Mouse (Mus musculus): Measurements from ENCODE around the gene Serpinb1b. TPM values are rescaled to one million over a fixed set of nuclear protein-coding genes. Genes with fewer than 3 reads are reported as not detected.

Gene Serpinb1b
- polyA plus RNA-seq, 1 experiment from 2014 or later = not detected

- Histone ChIP-seq H3K4me3 (no peak overlapping the region), H3K4me2 (replicated peaks) (no peak overlapping the region), H3K9me3 (no peaks in the 10 kb centered on the region), H3K4me1 (no peaks in the 10 kb centered on the region), H3K9ac (no peak overlapping the region), H3K36me3 (no peaks in the 10 kb centered on the region), H3K27ac (no peak overlapping the region), H3K27me3 (replicated peaks) (no peaks in the 10 kb centered on the region)
- WGBS = 80% methylated on average over 3 of the region's 3 CpGs
- ATAC-seq (ENCODE audit: low FRiP score, low read depth) = no peak
Observed at GRCm38 (mm10) chr13:33076247-33076646, 2.1 kb upstream of the Serpinb1b start.

GRCm38 (mm10) chr13:33077026-33077685 lies 1.2 kb upstream of the Serpinb1b start:
- no peaks in the 10 kb centered on the region for H3K36me3 ChIP-seq
- H3K4me1 ChIP-seq = no peaks in the 10 kb centered on the region
- H3K27me3 ChIP-seq (replicated peaks) = no peaks in the 10 kb centered on the region
- no peak overlapping the region for H3K4me3 ChIP-seq
- no peak overlapping the region for H3K4me2 ChIP-seq (replicated peaks)
- H3K27ac ChIP-seq = no peak overlapping the region
- H3K9me3 ChIP-seq = no peaks in the 10 kb centered on the region
- no peak overlapping the region for H3K9ac ChIP-seq
- WGBS = 92% methylated on average over 10 of the region's 10 CpGs
- ATAC-seq (ENCODE audit: low FRiP score, low read depth) = no peak

DNA sequence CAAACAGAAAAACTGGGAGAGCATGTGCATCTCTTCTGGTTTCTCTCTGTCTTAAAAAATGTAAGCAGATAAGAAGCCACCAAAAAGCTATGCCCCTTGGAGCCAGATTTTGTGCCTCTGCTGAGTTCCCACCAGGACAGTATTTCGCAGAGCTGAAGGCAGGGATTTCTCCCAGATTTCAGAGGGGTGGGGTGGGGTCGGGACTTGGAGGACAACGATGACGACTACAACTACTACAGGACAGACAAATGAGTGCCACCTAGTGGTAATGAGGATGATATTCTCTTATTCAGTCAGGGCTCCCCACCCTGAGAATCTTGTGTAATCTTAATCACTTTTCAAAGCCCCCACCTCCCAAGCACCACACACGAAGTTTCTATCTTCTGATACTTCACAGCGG lies 1.0 kb downstream of the Serpinb1b start:
- Histone ChIP-seq H3K27me3 (replicated peaks) (no peaks in the 10 kb centered on the region), H3K36me3 (no peaks in the 10 kb centered on the region), H3K4me1 (no peaks in the 10 kb centered on the region), H3K4me2 (replicated peaks) (no peak overlapping the region; the same call in 1 of the 2 replicates), H3K27ac (no peak overlapping the region), H3K4me3 (no peak overlapping the region), H3K9me3 (no peaks in the 10 kb centered on the region), H3K9ac (no peak overlapping the region)
- 33% methylated on average over 6 of the region's 6 CpGs for WGBS
- no peak for ATAC-seq (ENCODE audit: low FRiP score, low read depth)

DNA sequence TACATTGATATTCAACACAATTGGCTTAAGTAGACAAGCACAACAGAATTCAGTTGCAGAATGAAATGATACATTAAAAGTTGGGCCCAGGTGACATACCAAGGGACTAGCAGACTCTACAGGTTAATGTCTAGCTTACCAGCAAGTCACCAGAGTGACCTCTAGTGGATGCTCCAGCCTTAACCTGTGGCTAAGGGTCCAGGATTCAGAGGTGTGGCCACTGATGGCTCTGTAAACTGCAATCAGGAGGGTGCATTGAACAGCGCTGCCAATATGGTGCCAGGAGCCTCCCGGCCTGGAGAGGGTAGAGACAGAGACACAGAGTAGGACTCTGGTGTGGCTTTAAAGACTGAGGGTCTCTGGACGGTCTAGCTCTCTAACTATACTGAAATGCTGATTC lies 2.0 kb downstream of the Serpinb1b start:
- no peaks in the 10 kb centered on the region for H3K27me3 ChIP-seq (replicated peaks)
- 26% methylated on average over 3 of the region's 3 CpGs for WGBS
- no peak for ATAC-seq (ENCODE audit: low FRiP score, low read depth)
- no peaks in the 10 kb centered on the region for H3K4me1 ChIP-seq
- no peaks in the 10 kb centered on the region for H3K9me3 ChIP-seq
- no peak overlapping the region for H3K4me3 ChIP-seq
- no peak overlapping the region for H3K27ac ChIP-seq
- no peak overlapping the region for H3K9ac ChIP-seq
- no peaks in the 10 kb centered on the region for H3K36me3 ChIP-seq
- no peak overlapping the region for H3K4me2 ChIP-seq (replicated peaks)

- Histone ChIP-seq H3K27ac (no peak overlapping the region), H3K27me3 (replicated peaks) (no peaks in the 10 kb centered on the region), H3K4me2 (replicated peaks) (no peak overlapping the region), H3K4me1 (no peaks in the 10 kb centered on the region), H3K9me3 (peaks cover 6% of the 10 kb centered on the region; the same call in 1 of the 2 replicates), H3K4me3 (no peak overlapping the region), H3K9ac (no peak overlapping the region), H3K36me3 (no peaks in the 10 kb centered on the region)
- 63% methylated on average over 2 of the region's 2 CpGs for WGBS
- no peak for ATAC-seq (ENCODE audit: low FRiP score, low read depth)
Observed at GRCm38 (mm10) chr13:33083834-33084233, 5.5 kb downstream of the Serpinb1b start.

DNA sequence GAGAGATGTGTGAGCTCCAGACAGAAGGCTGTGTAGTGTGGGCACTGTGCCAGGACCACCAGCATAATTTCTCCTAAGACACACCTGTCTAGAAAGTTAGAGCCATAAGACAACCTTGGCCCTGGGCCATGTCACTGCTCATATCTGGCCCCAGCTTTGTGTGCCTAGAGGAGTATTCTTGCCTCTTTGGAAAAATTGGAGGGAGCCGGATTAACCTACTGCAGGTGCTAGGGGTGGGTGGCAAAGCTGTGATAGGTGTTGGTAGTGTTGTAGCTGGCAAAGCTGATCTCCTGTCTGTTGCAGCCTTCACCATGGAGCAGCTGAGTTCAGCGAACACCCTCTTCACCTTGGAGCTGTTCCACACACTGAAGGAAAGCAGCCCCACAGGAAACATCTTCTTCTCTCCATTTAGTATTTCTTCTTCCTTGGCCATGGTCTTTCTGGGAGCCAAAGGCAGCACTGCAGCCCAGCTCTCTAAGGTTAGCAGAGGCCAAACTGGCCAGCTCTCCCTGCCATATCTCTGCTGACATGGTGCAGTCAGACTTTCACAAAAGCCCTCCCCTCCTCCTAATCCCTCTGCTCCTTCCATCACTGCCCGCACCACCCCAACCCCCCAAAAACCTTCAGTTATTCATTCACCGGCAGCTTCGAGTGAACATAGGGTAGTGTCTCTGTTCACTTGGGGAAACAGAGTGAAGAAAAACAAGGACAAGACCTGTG lies 6.8 kb downstream of the Serpinb1b start:
- Histone ChIP-seq H3K36me3 (no peaks in the 10 kb centered on the region), H3K4me3 (no peak overlapping the region), H3K9me3 (peaks cover 6% of the 10 kb centered on the region; the same call in 1 of the 2 replicates), H3K27me3 (replicated peaks) (no peaks in the 10 kb centered on the region), H3K9ac (no peak overlapping the region), H3K4me2 (replicated peaks) (no peak overlapping the region), H3K4me1 (no peaks in the 10 kb centered on the region), H3K27ac (no peak overlapping the region)
- ATAC-seq (ENCODE audit: low FRiP score, low read depth) = no peak
- 79% methylated on average over 5 of the region's 5 CpGs for WGBS

DNA sequence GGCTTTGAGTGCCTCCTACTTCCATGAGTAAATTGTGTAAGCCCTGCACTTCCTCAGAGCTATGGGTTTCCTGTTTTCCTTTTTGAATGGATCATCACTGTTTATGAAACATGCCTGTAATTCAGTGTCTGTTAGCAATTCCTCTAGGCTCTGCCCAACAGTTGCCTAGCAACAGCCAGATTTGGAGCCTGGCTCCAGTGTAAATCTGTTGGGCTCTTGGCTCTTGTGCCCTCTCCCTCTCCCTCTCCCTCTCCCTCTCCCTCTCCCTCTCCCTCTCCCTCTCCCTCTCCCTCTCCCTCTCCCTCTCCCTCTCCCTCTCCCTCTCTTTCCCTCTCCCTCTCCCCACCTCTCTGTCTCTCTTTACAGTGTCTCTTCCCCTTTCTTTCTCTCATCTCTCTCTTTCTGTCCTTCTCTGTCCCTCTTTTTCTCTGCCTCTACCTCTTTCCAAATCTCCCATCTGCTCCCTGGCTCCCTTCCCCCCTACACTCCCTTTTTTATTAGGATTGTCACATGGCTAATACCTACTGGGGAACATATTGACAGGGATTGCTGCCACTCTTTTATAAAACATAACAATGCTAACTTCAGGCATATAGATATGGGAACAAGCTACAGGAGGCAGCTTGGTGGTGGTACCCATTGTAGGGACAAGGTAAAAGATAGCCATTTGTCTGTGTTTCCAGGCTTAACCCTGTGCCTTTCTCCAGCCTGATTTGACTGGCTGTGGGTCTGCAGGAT lies 7.5 kb downstream of the Serpinb1b start:
- H3K27me3 ChIP-seq (replicated peaks) = no peaks in the 10 kb centered on the region
- no peak overlapping the region for H3K27ac ChIP-seq
- no peak overlapping the region for H3K4me3 ChIP-seq
- no peak overlapping the region for H3K4me2 ChIP-seq (replicated peaks)
- no peak for ATAC-seq (ENCODE audit: low FRiP score, low read depth)
- H3K4me1 ChIP-seq = no peaks in the 10 kb centered on the region
- peaks cover 6% of the 10 kb centered on the region; the same call in 1 of the 2 replicates for H3K9me3 ChIP-seq
- H3K9ac ChIP-seq = no peak overlapping the region
- H3K36me3 ChIP-seq = no peaks in the 10 kb centered on the region

DNA sequence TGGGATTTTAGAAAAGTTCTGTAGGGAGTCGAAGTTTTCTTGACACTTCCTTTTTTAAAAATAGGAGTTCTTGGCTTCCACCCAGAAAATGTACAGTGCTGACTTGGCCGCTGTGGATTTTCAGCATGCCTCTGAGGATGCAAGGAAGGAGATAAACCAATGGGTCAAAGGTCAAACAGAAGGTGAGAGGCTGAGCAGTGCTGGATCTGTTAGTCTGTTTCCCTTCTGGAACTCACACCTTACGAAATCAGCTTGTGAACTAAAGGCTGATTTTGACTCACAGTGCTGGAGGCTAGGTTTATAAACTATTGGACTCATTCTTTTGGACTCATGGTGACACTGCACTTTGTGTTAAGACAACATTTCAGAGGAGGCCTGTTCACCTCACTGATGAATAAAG lies 11.2 kb downstream of the Serpinb1b start:
- ATAC-seq (ENCODE audit: low FRiP score, low read depth) = no peak
- Histone ChIP-seq H3K4me3 (no peak overlapping the region), H3K9me3 (peaks cover 6% of the 10 kb centered on the region; the same call in 1 of the 2 replicates), H3K4me1 (no peaks in the 10 kb centered on the region), H3K9ac (no peak overlapping the region), H3K27ac (no peak overlapping the region), H3K4me2 (replicated peaks) (no peak overlapping the region), H3K36me3 (no peaks in the 10 kb centered on the region), H3K27me3 (replicated peaks) (no peaks in the 10 kb centered on the region)
- 89% methylated on average over 3 of the region's 3 CpGs for WGBS

GRCm38 (mm10) chr13:33090546-33090945 lies 12.2 kb downstream of the Serpinb1b start:
- H3K27me3 ChIP-seq (replicated peaks) = no peaks in the 10 kb centered on the region
- H3K27ac ChIP-seq = no peak overlapping the region
- H3K9ac ChIP-seq = no peak overlapping the region
- no peaks in the 10 kb centered on the region for H3K4me1 ChIP-seq
- no peak for ATAC-seq (ENCODE audit: low FRiP score, low read depth)
- no peaks in the 10 kb centered on the region for H3K36me3 ChIP-seq
- WGBS = 84% methylated on average over 1 of the region's 1 CpGs
- no peak overlapping the region for H3K4me3 ChIP-seq
- H3K4me2 ChIP-seq (replicated peaks) = no peak overlapping the region
- H3K9me3 ChIP-seq = peaks cover 6% of the 10 kb centered on the region; the same call in 1 of the 2 replicates

DNA sequence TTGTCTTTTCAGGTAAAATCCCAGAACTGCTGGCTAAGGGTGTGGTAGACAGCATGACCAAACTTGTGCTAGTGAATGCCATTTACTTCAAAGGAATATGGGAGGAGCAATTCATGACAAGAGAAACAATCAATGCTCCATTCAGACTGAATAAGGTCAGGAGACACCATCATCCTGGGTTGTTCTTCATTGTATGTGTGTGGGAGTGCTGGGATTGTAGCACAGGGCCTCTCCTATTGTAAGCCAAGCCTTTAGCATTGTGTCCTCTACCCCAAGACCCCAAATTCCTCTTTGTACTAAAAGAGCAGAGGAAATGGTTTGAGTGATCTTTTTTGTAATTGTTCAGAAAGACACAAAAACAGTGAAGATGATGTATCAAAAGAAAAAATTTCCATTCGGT lies 12.9 kb downstream of the Serpinb1b start:
- no peak overlapping the region for H3K4me3 ChIP-seq
- peaks cover 6% of the 10 kb centered on the region; the same call in 1 of the 2 replicates for H3K9me3 ChIP-seq
- no peak for ATAC-seq (ENCODE audit: low FRiP score, low read depth)
- no peak overlapping the region for H3K27ac ChIP-seq
- no peaks in the 10 kb centered on the region for H3K36me3 ChIP-seq
- no peak overlapping the region for H3K4me2 ChIP-seq (replicated peaks)
- no peak overlapping the region for H3K9ac ChIP-seq
- H3K27me3 ChIP-seq (replicated peaks) = no peaks in the 10 kb centered on the region
- 92% methylated on average over 1 of the region's 1 CpGs for WGBS
- H3K4me1 ChIP-seq = no peaks in the 10 kb centered on the region

GRCm38 (mm10) chr13:33095575-33095974 lies 17.2 kb downstream of the Serpinb1b start:
- WGBS = 59% methylated on average over 1 of the region's 1 CpGs
- no peak for ATAC-seq (ENCODE audit: low FRiP score, low read depth)

GRCm38 (mm10) chr13:33105626-33106025 lies 27.3 kb downstream of the Serpinb1b start:
- Histone ChIP-seq H3K4me2 (replicated peaks) (no peak overlapping the region), H3K4me1 (no peaks in the 10 kb centered on the region), H3K9me3 (peaks cover 5% of the 10 kb centered on the region), H3K9ac (no peak overlapping the region), H3K27me3 (replicated peaks) (no peaks in the 10 kb centered on the region), H3K4me3 (no peak overlapping the region), H3K36me3 (no peaks in the 10 kb centered on the region), H3K27ac (no peak overlapping the region)
- ATAC-seq (ENCODE audit: low FRiP score, low read depth) = no peak

More at GRCm38 (mm10) chr13:33095575-33095974, 17.2 kb downstream of the Serpinb1b start:
- Histone ChIP-seq H3K27ac (no peak overlapping the region), H3K27me3 (replicated peaks) (no peaks in the 10 kb centered on the region), H3K36me3 (no peaks in the 10 kb centered on the region), H3K4me3 (no peak overlapping the region), H3K9ac (no peak overlapping the region), H3K4me1 (no peaks in the 10 kb centered on the region), H3K4me2 (replicated peaks) (no peak overlapping the region), H3K9me3 (no peaks in the 10 kb centered on the region)

Data from neural tube, embryonic 12.5 days (tissue).